7 mouse cellular contexts compared by ENCODE assay signal in genomic region chr13:74770480-74770879, GRCm38 (mm10). TPM values are rescaled to one million over a fixed set of nuclear protein-coding genes. Genes with fewer than 3 reads are reported as not detected.
A peak's percentile ranks its signal among the peaks of the same experiment; 100 is the strongest.
DNase-seq lines count a peak whose midpoint lies in the region; ATAC-seq lines count a peak whose summit lies in the region.

No protein-coding gene starts in this region.

- peak; percentile 95 for DNase-seq in adrenal gland, adult 2 months
- peak; percentile 84 for DNase-seq in embryo, embryonic 11.5 days (ENCODE audit: low read depth, low spot score)
- DNase-seq in gastrocnemius, postnatal 36 days, result peak; percentile 85 to 88
- DNase-seq in left cerebral cortex, postnatal 25 days (ENCODE audit: low spot score in 2 of 2), result peak; percentile 41 to 64
- DNase-seq in midbrain, embryonic 10.5 days (ENCODE audit: low spot score), result peak; percentile 92
- DNase-seq in right cerebral cortex, postnatal 4 days, result peak; percentile 47

- no peaks in the 10 kb centered on the region for H3K27me3 ChIP-seq in intestine, embryonic 15.5 days (replicated peaks)
- no peaks in the 10 kb centered on the region for H3K27me3 ChIP-seq in midbrain, embryonic 10.5 days (ENCODE audit: low read depth, poor library complexity, severe bottlenecking)

- peak overlapping the region; percentile 51 for H3K4me3 ChIP-seq in intestine, embryonic 15.5 days (replicated peaks)
- peak overlapping the region; percentile 60 for H3K4me3 ChIP-seq in midbrain, embryonic 10.5 days

- WGBS in intestine, embryonic 15.5 days, result 0% methylated on average over 21 of the region's 21 CpGs
- 0% methylated on average over 21 of the region's 21 CpGs for WGBS in midbrain, embryonic 10.5 days

- H3K9ac ChIP-seq in intestine, embryonic 15.5 days, result peak overlapping the region; percentile 60

- H3K36me3 ChIP-seq in intestine, embryonic 15.5 days, result no peaks in the 10 kb centered on the region
- H3K36me3 ChIP-seq in midbrain, embryonic 10.5 days, result no peaks in the 10 kb centered on the region

- H3K4me1 ChIP-seq in intestine, embryonic 15.5 days (replicated peaks), result no peaks in the 10 kb centered on the region
- peaks cover 9% of the 10 kb centered on the region for H3K4me1 ChIP-seq in midbrain, embryonic 10.5 days

- no peaks in the 10 kb centered on the region for H3K9me3 ChIP-seq in intestine, embryonic 15.5 days
- no peaks in the 10 kb centered on the region for H3K9me3 ChIP-seq in midbrain, embryonic 10.5 days (replicated peaks)

- H3K27ac ChIP-seq in intestine, embryonic 15.5 days, result peak overlapping the region; percentile 89
- H3K27ac ChIP-seq in midbrain, embryonic 10.5 days (replicated peaks), result peak overlapping the region; percentile 67

- ATAC-seq in intestine, embryonic 15.5 days, result peak; percentile 99

- intact Hi-C loops in gastrocnemius, postnatal 36 days (cut with DNase I), result no loop called here
- intact Hi-C loops in left cerebral cortex, postnatal 25 days (cut with DNase I), result no loop called here

- H3K4me2 ChIP-seq in intestine, embryonic 15.5 days (replicated peaks), result peak overlapping the region; percentile 67

RNA-seq across cellular contexts. Expression of gene Cast, which starts 38.1 kb away (rescaled TPM):
- 10 to 100 TPM; 78.1 to 85.1 TPM for total RNA-seq in adrenal gland, adult 2 months (2021)
- polyA plus RNA-seq in adrenal gland, adult 2 months (2012; rRNA removed), result 1.8 and 1.9 TPM in 2 replicates
- total RNA-seq in gastrocnemius, postnatal 36 days (2021), result 10 to 100 TPM; 85.2 to 87.1 TPM
- polyA plus RNA-seq in intestine, embryonic 15.5 days (2015; fragmentation: Nextera tagmentation; extraction: Ambion mirVana), result 27.9 and 30.5 TPM in 2 replicates
- total RNA-seq in left cerebral cortex, postnatal 25 days (2021), result 1 to 10 TPM; 5.6 to 6.8 TPM
- polyA plus RNA-seq in midbrain, embryonic 10.5 days (2016; fragmentation: Nextera tagmentation; extraction: Ambion mirVana), result 14.9 and 17.3 TPM in 2 replicates

Comparison
In these comparisons a context has a peak if more than half of its experiments do, and no peak if none do; other contexts are left out.
1. Peak in every context shown above with its lines: DNase-seq, ATAC-seq, H3K4me3 ChIP-seq and H3K27ac ChIP-seq.
2. RNA of gene Cast, which starts 38.1 kb away (total RNA-seq): 85.2 to 87.1 TPM in gastrocnemius, postnatal 36 days and 78.1 to 85.1 TPM in adrenal gland, adult 2 months; 5.6 to 6.8 TPM in left cerebral cortex, postnatal 25 days; every median in the first group is over 10 times any median in the second.